Mouse (Mus musculus) CH12.LX (cell line): ENCODE measurements at regions not wholly inside any gene's neighbourhood (a gene's known extent, or its start where the extent isn't known, plus 50 kb on each side); places are given as distances from the start of the nearest gene placed in this dataset.

ENCODE experiments used
- DNase-seq: peaks from one replicate; pipeline ENCODE4 v3.0.0-alpha.2; 2013; ENCODE audit errors: extremely low read depth
- H3K27ac ChIP-seq: 2 replicates; pipeline ENCODE4 v1.5.1; 2012; ENCODE audit warnings: low read depth, mild to moderate bottlenecking, control low read depth, moderate library complexity; ENCODE audit not compliant: insufficient read depth
- H3K27me3 ChIP-seq: replicated peaks from 2 replicates; pipeline ENCODE3; 2012; ENCODE audit warnings: inconsistent platforms
- H3K36me3 ChIP-seq, 2 experiments: replicated peaks in 1 of 2; 2 replicates each; pipeline versions ENCODE3 to v1.6.1; 2012; ENCODE audit warnings: inconsistent platforms in 1 of 2, low read length in 1 of 2, mild to moderate bottlenecking in 1 of 2, mixed read lengths in 1 of 2, moderate library complexity in 1 of 2; ENCODE audit not compliant: control insufficient read depth in 1 of 2, insufficient read depth in 1 of 2
- H3K4me1 ChIP-seq, 2 experiments: 2 replicates each; pipeline ENCODE4 v1.6.1; 2012; ENCODE audit warnings: inconsistent platforms in 1 of 2, moderate library complexity in 1 of 2; ENCODE audit not compliant: insufficient read depth in 2 of 2, control insufficient read depth in 1 of 2
- H3K4me2 ChIP-seq: 2 replicates; pipeline ENCODE4 v1.6.1; 2012; ENCODE audit warnings: low read depth, mild to moderate bottlenecking, control low read depth; ENCODE audit not compliant: poor library complexity, insufficient read depth, severe bottlenecking
- H3K4me3 ChIP-seq, 3 experiments: fragments of 150-350 bp in 1 of 3; sonication (generic) in 1 of 3; replicated peaks in 1 of 3; 2 replicates each; pipeline versions ENCODE3 to v1.5.1; 2011 to 2012; ENCODE audit warnings: low read depth in 2 of 3, low read length in 2 of 3, mild to moderate bottlenecking in 2 of 3, moderate library complexity in 2 of 3, control low read depth in 1 of 3, improper control_type of control experiment in 1 of 3, inconsistent platforms in 1 of 3, mixed read lengths in 1 of 3; ENCODE audit not compliant: poor library complexity in 1 of 3
- H3K79me2 ChIP-seq: replicated peaks from 2 replicates; pipeline ENCODE4 v1.6.1; 2012; ENCODE audit warnings: mild to moderate bottlenecking, moderate library complexity; ENCODE audit not compliant: control insufficient read depth, poor library complexity, insufficient read depth, severe bottlenecking; ENCODE audit errors: extremely low read depth
- H3K9ac ChIP-seq: 2 replicates; pipeline ENCODE4 v1.6.1; 2012; ENCODE audit warnings: low read depth, mild to moderate bottlenecking, control low read depth, moderate library complexity; ENCODE audit not compliant: insufficient read depth
- H3K9me3 ChIP-seq: replicated peaks from 2 replicates; pipeline ENCODE3; 2012; ENCODE audit warnings: low read length, inconsistent platforms, mixed read lengths
- CTCF ChIP-seq, 2 experiments: IDR thresholded peaks in 1 of 2; conservative IDR thresholded peaks in 1 of 2; 2 replicates each; pipeline ENCODE4 v1.5.1; 2011 to 2012; ENCODE audit warnings: low read depth in 2 of 2, low read length in 2 of 2, improper control_type of control experiment in 1 of 2, inconsistent platforms in 1 of 2, mild to moderate bottlenecking in 1 of 2, moderate library complexity in 1 of 2
- E2F4 ChIP-seq: IDR thresholded peaks from 2 replicates; pipeline ENCODE4 v1.6.1; 2011; ENCODE audit warnings: low read depth, low read length, improper control_type of control experiment; ENCODE audit not compliant: insufficient replicate concordance
- EP300 ChIP-seq: IDR thresholded peaks from 2 replicates; pipeline ENCODE4 v1.6.1; 2011; ENCODE audit warnings: low read length, improper control_type of control experiment
- ETS1 ChIP-seq: conservative IDR thresholded peaks from 2 replicates; pipeline ENCODE4 v1.6.1; 2012; ENCODE audit warnings: low read depth, mild to moderate bottlenecking, inconsistent platforms, low read length, improper control_type of control experiment, moderate library complexity
- IRF4 ChIP-seq: IDR thresholded peaks from 2 replicates; pipeline ENCODE4 v1.6.1; 2014; ENCODE audit warnings: low read depth, mild to moderate bottlenecking, inconsistent platforms, low read length, improper control_type of control experiment
- MAX ChIP-seq: IDR thresholded peaks from 2 replicates; pipeline ENCODE4 v1.6.1; 2011; ENCODE audit warnings: low read length, improper control_type of control experiment
- MAZ ChIP-seq: IDR thresholded peaks from 2 replicates; pipeline ENCODE4 v1.6.1; 2012; ENCODE audit warnings: low read depth, mild to moderate bottlenecking, inconsistent platforms, low read length, improper control_type of control experiment, moderate library complexity
- MEF2A ChIP-seq: IDR thresholded peaks from 2 replicates; pipeline ENCODE4 v1.6.1; 2014; ENCODE audit warnings: low read depth, mild to moderate bottlenecking, inconsistent platforms, low read length, improper control_type of control experiment, borderline replicate concordance
- MYC ChIP-seq: IDR thresholded peaks from 2 replicates; pipeline ENCODE4 v1.6.1; 2011; ENCODE audit warnings: low read depth, mild to moderate bottlenecking, improper control_type of control experiment, low read length
- NELFE ChIP-seq: IDR thresholded peaks from 2 replicates; pipeline ENCODE4 v1.6.1; 2011; ENCODE audit warnings: low read depth, low read length, improper control_type of control experiment
- POLR2A ChIP-seq: IDR thresholded peaks from 2 replicates; pipeline ENCODE4 v1.6.1; 2011; ENCODE audit warnings: low read depth, mild to moderate bottlenecking, improper control_type of control experiment, low read length
- POLR2AphosphoS2 ChIP-seq: IDR thresholded peaks from 2 replicates; pipeline ENCODE4 v1.6.1; 2011; ENCODE audit warnings: low read depth, low read length, improper control_type of control experiment
- RAD21 ChIP-seq: IDR thresholded peaks from 2 replicates; pipeline ENCODE4 v1.6.1; 2011; ENCODE audit warnings: low read depth, mild to moderate bottlenecking, low read length, improper control_type of control experiment, moderate library complexity
- RCOR1 ChIP-seq: conservative IDR thresholded peaks from 2 replicates; pipeline ENCODE4 v1.6.1; 2012; ENCODE audit warnings: low read depth, mild to moderate bottlenecking, inconsistent platforms, low read length, improper control_type of control experiment
- SIN3A ChIP-seq: IDR thresholded peaks from 2 replicates; pipeline ENCODE4 v1.6.1; 2012; ENCODE audit warnings: low read length, improper control_type of control experiment, inconsistent platforms
- TBP ChIP-seq: conservative IDR thresholded peaks from 2 replicates; pipeline ENCODE4 v1.6.1; 2011; ENCODE audit warnings: low read depth, low read length, improper control_type of control experiment
- TCF12 ChIP-seq: IDR thresholded peaks from 2 replicates; pipeline ENCODE4 v1.6.1; 2014; ENCODE audit warnings: low read depth, mild to moderate bottlenecking, inconsistent platforms, low read length, improper control_type of control experiment
- UBTF ChIP-seq: IDR thresholded peaks from 2 replicates; pipeline ENCODE4 v1.6.1; 2012; ENCODE audit warnings: low read depth, mild to moderate bottlenecking, inconsistent platforms, low read length, improper control_type of control experiment, moderate library complexity
- USF2 ChIP-seq: conservative IDR thresholded peaks from 2 replicates; pipeline ENCODE4 v1.6.1; 2011; ENCODE audit warnings: low read depth, low read length, improper control_type of control experiment
- ZC3H11A ChIP-seq: IDR thresholded peaks from 2 replicates; pipeline ENCODE4 v1.6.1; 2012; ENCODE audit warnings: low read depth, mild to moderate bottlenecking, inconsistent platforms, low read length, improper control_type of control experiment
- ZNF384 ChIP-seq: IDR thresholded peaks from 2 replicates; pipeline ENCODE4 v1.6.1; 2012; ENCODE audit warnings: low read depth, low read length, improper control_type of control experiment, inconsistent platforms
- dilution Hi-C: fragments of 300-500 bp; cut with MboI; formaldehyde crosslinking; loops from 2 replicates; pipeline ENCODE4 v1.14.3; 2020; ENCODE audit warnings: low sequenced_read_pairs; ENCODE audit not compliant: extremely low pct_unique_long_range_greater_than_20kb, extremely low pct_ligation_motif_present
- in situ Hi-C: fragments of 300-500 bp; cut with MboI; formaldehyde crosslinking; loops from 3 replicates; pipeline ENCODE4 v1.14.3; 2019; ENCODE audit warnings: low sequenced_read_pairs, low pct_ligation_motif_present, low pct_unique_long_range_greater_than_20kb, mixed read lengths

DNA sequence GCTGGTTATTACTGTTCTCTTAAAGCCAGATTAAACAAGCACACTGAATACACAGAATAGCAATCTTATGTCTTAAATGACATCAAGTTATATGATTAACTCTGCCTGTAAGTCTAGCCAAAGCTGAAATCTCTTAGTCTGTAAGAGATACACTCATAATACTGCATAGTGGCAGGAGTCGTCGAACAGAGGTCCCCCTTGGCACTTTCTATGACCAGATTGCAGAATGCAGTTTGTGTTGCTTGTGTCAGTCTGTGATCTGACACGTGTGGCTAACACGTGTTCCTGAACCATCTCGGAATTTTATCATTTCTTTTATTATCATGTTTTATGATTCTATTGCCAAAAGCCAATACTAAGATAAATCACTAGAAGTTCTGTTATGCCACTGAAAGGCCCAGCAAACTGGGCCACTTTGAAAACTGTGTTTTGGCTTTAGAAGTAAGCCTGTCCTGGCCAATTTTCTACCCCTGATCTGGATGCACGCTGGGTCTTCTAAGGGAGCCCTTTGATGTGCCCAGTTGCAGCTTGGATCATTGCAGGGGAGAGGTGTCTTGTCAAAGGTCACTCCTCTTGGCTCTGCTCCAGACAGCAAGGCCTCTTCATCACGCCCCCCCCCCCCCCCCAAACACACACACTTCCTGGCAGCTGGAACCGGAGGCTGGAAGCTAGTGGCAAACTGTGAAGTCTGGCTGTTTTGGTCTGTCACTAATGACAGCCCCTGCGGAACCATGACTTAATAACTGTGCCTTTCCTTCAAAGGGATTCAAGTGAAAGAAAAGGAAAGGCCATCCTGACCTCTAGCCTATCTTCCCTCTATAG, 648.4 kb downstream of the Fgf12 start:
- H3K36me3 ChIP-seq: no peaks in the 10 kb centered on the region
- no peaks in the 10 kb centered on the region for H3K9me3 ChIP-seq
- no peak overlapping the region for H3K4me2 ChIP-seq
- TF ChIP-seq RCOR1 (no peak), ZNF384 (no peak), MEF2A (no peak), IRF4 (no peak)
- no peak overlapping the region for H3K9ac ChIP-seq
- H3K27ac ChIP-seq: no peak overlapping the region
- H3K27me3 ChIP-seq: no peaks in the 10 kb centered on the region
- H3K4me3 ChIP-seq: no peak overlapping the region
- no peaks in the 10 kb centered on the region for H3K79me2 ChIP-seq
- H3K4me1 ChIP-seq: no peaks in the 10 kb centered on the region
- no peak for DNase-seq
- in situ Hi-C loops: no loop called here
- dilution Hi-C loops: no loop called here

DNA sequence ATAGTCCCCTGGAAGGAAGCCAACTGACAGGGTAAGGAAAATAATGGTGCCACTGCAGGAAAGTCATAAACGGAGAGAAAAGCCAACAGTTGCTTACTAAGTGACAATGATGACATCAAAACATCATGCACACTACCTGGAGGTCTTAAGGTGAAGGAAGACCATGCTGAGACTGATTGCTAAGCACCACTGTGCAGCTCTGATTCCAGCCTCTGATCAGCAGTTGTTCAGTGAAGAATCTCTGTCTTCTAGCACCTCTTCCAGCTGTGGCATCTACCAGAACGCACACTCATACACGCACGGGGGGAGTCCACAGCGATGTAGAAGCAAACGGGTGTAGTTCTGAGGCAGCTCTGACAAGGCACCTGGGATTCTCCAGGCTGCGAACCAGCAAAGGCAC, 647.8 kb downstream of the Fgf12 start:
- no peaks in the 10 kb centered on the region for H3K4me1 ChIP-seq
- no peak overlapping the region for H3K9ac ChIP-seq
- H3K4me3 ChIP-seq: no peak overlapping the region
- H3K36me3 ChIP-seq: no peaks in the 10 kb centered on the region
- no peak for DNase-seq
- no peaks in the 10 kb centered on the region for H3K79me2 ChIP-seq
- no peak overlapping the region for H3K27ac ChIP-seq
- in situ Hi-C loops (no loop called here), dilution Hi-C loops (no loop called here)
- H3K4me2 ChIP-seq: no peak overlapping the region
- TF ChIP-seq NELFE: no peak
- no peaks in the 10 kb centered on the region for H3K27me3 ChIP-seq
- no peaks in the 10 kb centered on the region for H3K9me3 ChIP-seq

DNA sequence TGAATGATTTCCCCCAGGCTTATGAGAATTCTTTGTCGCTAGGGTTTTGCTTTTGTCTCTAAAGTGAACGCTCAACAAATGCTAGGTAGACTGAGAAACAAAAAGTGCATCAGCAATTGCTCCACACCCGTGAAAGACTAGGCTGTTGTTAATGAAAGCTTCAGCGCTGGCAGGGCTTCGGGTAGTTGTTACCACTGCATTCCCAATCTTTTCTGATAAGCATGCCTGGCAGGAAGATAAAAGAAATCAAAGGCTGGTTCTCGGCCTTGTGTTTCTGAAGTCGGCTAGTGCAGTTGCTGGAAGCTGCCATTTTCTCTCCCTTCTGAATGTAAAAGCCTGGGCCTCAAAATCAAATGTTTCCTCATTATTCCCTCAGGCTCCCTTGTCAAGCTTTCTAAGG, 647.0 kb downstream of the Fgf12 start:
- no peak for DNase-seq
- H3K9ac ChIP-seq: no peak overlapping the region
- no peaks in the 10 kb centered on the region for H3K9me3 ChIP-seq
- H3K27me3 ChIP-seq: no peaks in the 10 kb centered on the region
- H3K4me1 ChIP-seq: no peaks in the 10 kb centered on the region
- H3K27ac ChIP-seq: no peak overlapping the region
- no peak overlapping the region for H3K4me2 ChIP-seq
- dilution Hi-C loops: no loop called here
- no peaks in the 10 kb centered on the region for H3K79me2 ChIP-seq
- TF ChIP-seq ZC3H11A (no peak), RAD21 (no peak), E2F4 (no peak), POLR2A (no peak), USF2 (no peak), RCOR1 (no peak), CTCF (conservative IDR thresholded peaks at IDR 0.05 in 1 of 2, IDR thresholded peaks at IDR 0.05 in 1 of 2; ENCODE audit: low read depth in 2 of 2, low read length in 2 of 2) (no peak), TCF12 (no peak), TBP (no peak), MYC (no peak), EP300 (no peak), MAZ (no peak), ETS1 (no peak), MAX (no peak), POLR2AphosphoS2 (no peak), NELFE (no peak), UBTF (no peak), SIN3A (no peak)
- TF ChIP-seq, all 38 proteins: peak for 0
- in situ Hi-C loops: no loop called here
- no peaks in the 10 kb centered on the region for H3K36me3 ChIP-seq
- H3K4me3 ChIP-seq: no peak overlapping the region
